Mouse (Mus musculus) spleen, adult 2 months (tissue): ENCODE results near the gene Ramp2.

Experiments
- CTCF ChIP-seq: fragments of 200-500 bp; IDR thresholded peaks from 2 replicates; pipeline ENCODE4 v1.5.1; 2011; ENCODE audit warnings: mild to moderate bottlenecking, inconsistent platforms; ENCODE audit not compliant: insufficient read depth, insufficient read length, insufficient replicate concordance; ENCODE audit errors: extremely low read depth
- POLR2A ChIP-seq: fragments of 200-500 bp; IDR thresholded peaks from 2 replicates; pipeline ENCODE4 v1.6.1; 2011; ENCODE audit warnings: low read depth, low read length, inconsistent platforms

- no peak for TF ChIP-seq POLR2A
- TF ChIP-seq CTCF = no peak
Measured at GRCm38 (mm10) chr11:101211970-101212369, 33.9 kb upstream of the Ramp2 start.
